Mouse (Mus musculus) thymus, adult 2 months (tissue): ENCODE results near the gene Ino80.

Experiments
- CTCF ChIP-seq: fragments of 200-500 bp; IDR thresholded peaks from 2 replicates; pipeline ENCODE4 v1.5.1; 2012; ENCODE audit warnings: mild to moderate bottlenecking, control low read depth, low read length, moderate library complexity, borderline replicate concordance; ENCODE audit not compliant: control insufficient read depth, poor library complexity, insufficient read depth; ENCODE audit errors: extremely low read depth
- POLR2A ChIP-seq: fragments of 200-500 bp; IDR thresholded peaks from 2 replicates; pipeline ENCODE4 v1.6.1; 2012; ENCODE audit warnings: mild to moderate bottlenecking, low read length, control low read depth, moderate library complexity; ENCODE audit not compliant: control insufficient read depth, poor library complexity, insufficient read depth; ENCODE audit errors: extremely low read depth

DNA sequence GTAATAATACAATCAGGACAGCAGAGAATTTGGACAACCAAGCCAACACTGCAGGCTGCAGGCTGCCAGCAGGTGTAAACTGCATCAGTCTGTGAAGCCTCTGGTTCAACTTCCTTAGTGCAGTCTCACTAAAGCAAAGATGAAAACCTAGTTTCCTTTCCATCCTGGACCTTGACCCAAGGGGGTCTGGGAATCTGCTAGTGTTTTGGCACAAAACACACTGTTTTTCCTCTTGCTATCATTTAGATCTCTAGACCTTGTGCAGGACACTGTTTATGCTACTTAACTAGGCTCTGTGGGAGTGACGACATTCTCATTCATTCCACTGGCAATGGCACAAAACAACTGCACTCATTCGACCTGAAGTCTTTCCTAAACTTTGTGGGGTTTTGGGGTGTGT is 65.8 kb downstream of the Ino80 start:
- TF ChIP-seq CTCF (no peak), POLR2A (no peak)
